Mouse (Mus musculus): ENCODE results near the gene Tbc1d17. TPM values are rescaled to one million over a fixed set of nuclear protein-coding genes. Genes with fewer than 3 reads are reported as not detected.

Tbc1d17 gene
- total and polyA plus RNA-seq, 3 experiments, result 31.9 to 40.5 (median 38.5) TPM

DNA sequence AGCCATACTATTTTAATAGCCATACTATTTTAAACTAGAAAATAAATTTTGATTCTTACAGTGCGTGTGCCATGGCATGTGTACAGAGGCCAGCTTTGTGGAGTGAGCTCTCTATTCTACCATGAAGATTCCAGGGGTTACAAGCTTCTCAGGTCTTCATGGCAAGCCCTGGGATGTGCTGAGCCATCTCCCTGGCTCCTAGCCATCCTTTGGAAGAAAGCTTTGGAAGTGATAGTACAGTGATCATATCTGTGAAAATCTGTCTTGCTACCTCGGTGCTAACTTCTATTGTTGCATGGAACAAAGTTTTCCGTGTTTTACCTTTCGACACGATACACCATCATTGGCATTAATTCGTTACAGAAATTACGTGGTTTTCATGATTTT, 46.3 kb upstream of the Tbc1d17 start:
- H3K36me3 ChIP-seq (replicated peaks in 1 of 2; ENCODE audit: control insufficient read depth in 1 of 2, insufficient read depth in 1 of 2, low read length in 1 of 2), result peaks cover 20 to 33% of the 10 kb centered on the region in 2 experiments
- in situ Hi-C loops (cut with MboI; ENCODE audit: low pct_ligation_motif_present, low pct_unique_long_range_greater_than_20kb, low sequenced_read_pairs), result no loop called here
- 0 out of 2 replicates have a peak overlapping the region, but pooled peaks have one; percentile 18 for H3K4me2 ChIP-seq (ENCODE audit: insufficient read depth, low read depth, poor library complexity, severe bottlenecking)
- H3K27ac ChIP-seq (ENCODE audit: insufficient read depth, low read depth), result no peak overlapping the region
- H3K79me2 ChIP-seq (replicated peaks; ENCODE audit: control insufficient read depth, extremely low read depth, insufficient read depth, poor library complexity, severe bottlenecking), result peaks cover 14% of the 10 kb centered on the region
- no peaks in the 10 kb centered on the region for H3K9me3 ChIP-seq (replicated peaks; ENCODE audit: low read length)
- H3K4me3 ChIP-seq (replicated peaks in 1 of 3; ENCODE audit: low read depth in 2 of 3, low read length in 2 of 3, poor library complexity in 1 of 3), result peak overlapping the region; percentile 51 to 72 (median 61)
- no peaks in the 10 kb centered on the region for H3K27me3 ChIP-seq (replicated peaks)
- no peak overlapping the region for H3K9ac ChIP-seq (ENCODE audit: insufficient read depth, low read depth)
- H3K4me1 ChIP-seq (ENCODE audit: control insufficient read depth in 1 of 2, insufficient read depth in 2 of 2), result peaks cover 19 to 49% of the 10 kb centered on the region in 2 experiments
- DNase-seq (ENCODE audit: extremely low read depth), result no peak
- TF ChIP-seq MAX (IDR thresholded peaks at IDR 0.05; ENCODE audit: low read length) (no peak), CTCF (conservative IDR thresholded peaks at IDR 0.05 in 1 of 2, IDR thresholded peaks at IDR 0.05 in 1 of 2; ENCODE audit: low read depth in 2 of 2, low read length in 2 of 2) (no peak), MEF2A (IDR thresholded peaks at IDR 0.05; ENCODE audit: borderline replicate concordance, low read depth, low read length) (no peak), EP300 (IDR thresholded peaks at IDR 0.05; ENCODE audit: low read length) (no peak), MAZ (IDR thresholded peaks at IDR 0.05; ENCODE audit: low read depth, low read length) (no peak), TCF12 (IDR thresholded peaks at IDR 0.05; ENCODE audit: low read depth, low read length) (no peak), ZMIZ1 (IDR thresholded peaks at IDR 0.05; ENCODE audit: low read depth, low read length) (no peak), RAD21 (IDR thresholded peaks at IDR 0.05; ENCODE audit: low read depth, low read length) (no peak), ZC3H11A (IDR thresholded peaks at IDR 0.05; ENCODE audit: low read depth, low read length) (no peak), HCFC1 (IDR thresholded peaks at IDR 0.05; ENCODE audit: low read depth, low read length) (no peak), ETS1 (conservative IDR thresholded peaks at IDR 0.05; ENCODE audit: low read depth, low read length) (no peak), TBP (conservative IDR thresholded peaks at IDR 0.05; ENCODE audit: low read depth, low read length) (no peak), SIN3A (IDR thresholded peaks at IDR 0.05; ENCODE audit: low read length) (no peak), CHD1 (IDR thresholded peaks at IDR 0.05; ENCODE audit: low read depth, low read length) (no peak), USF1 (IDR thresholded peaks at IDR 0.05; ENCODE audit: low read depth, low read length) (no peak), RCOR1 (conservative IDR thresholded peaks at IDR 0.05; ENCODE audit: low read depth, low read length) (no peak), CHD2 (IDR thresholded peaks at IDR 0.05; ENCODE audit: low read length) (no peak)
- dilution Hi-C loops (cut with MboI; ENCODE audit: extremely low pct_ligation_motif_present, extremely low pct_unique_long_range_greater_than_20kb, low sequenced_read_pairs), result no loop called here

DNA sequence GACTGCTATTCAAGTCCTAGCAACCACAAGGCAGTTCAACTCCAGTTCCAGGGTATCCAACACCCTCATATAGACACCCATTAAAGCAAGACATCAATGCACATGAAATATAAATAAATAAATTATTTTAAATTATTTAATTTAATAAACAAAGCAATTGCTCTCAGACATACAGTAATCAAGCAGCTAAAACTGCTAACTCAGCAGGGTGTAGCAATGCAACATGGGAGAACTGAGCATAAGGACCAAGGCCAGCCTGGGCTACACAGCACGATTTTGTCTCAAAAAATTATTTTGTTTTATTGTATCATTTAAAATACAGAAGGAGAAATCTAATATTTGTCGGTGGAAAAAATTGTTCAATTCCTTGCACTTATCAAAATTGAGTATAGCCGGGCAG, 45.3 kb upstream of the Tbc1d17 start:
- Histone ChIP-seq H3K9me3 (replicated peaks; ENCODE audit: low read length) (no peaks in the 10 kb centered on the region), H3K36me3 (replicated peaks in 1 of 2; ENCODE audit: control insufficient read depth in 1 of 2, insufficient read depth in 1 of 2, low read length in 1 of 2) (peaks cover 10 to 31% of the 10 kb centered on the region in 2 experiments), H3K79me2 (replicated peaks; ENCODE audit: control insufficient read depth, extremely low read depth, insufficient read depth, poor library complexity, severe bottlenecking) (peaks cover 14% of the 10 kb centered on the region), H3K27me3 (replicated peaks) (no peaks in the 10 kb centered on the region), H3K27ac (ENCODE audit: insufficient read depth, low read depth) (no peak overlapping the region), H3K4me3 (replicated peaks in 1 of 3; ENCODE audit: low read depth in 2 of 3, low read length in 2 of 3, poor library complexity in 1 of 3) (no peak overlapping the region), H3K4me1 (ENCODE audit: control insufficient read depth in 1 of 2, insufficient read depth in 2 of 2) (peaks cover 19 to 45% of the 10 kb centered on the region in 2 experiments), H3K9ac (ENCODE audit: insufficient read depth, low read depth) (no peak overlapping the region), H3K4me2 (ENCODE audit: insufficient read depth, low read depth, poor library complexity, severe bottlenecking) (no peak overlapping the region)
- TF ChIP-seq MAFK (IDR thresholded peaks at IDR 0.05; ENCODE audit: insufficient replicate concordance, low read length) (peak; percentile 85), SMC3 (IDR thresholded peaks at IDR 0.05; ENCODE audit: low read depth, low read length) (no peak)
- no peak for DNase-seq (ENCODE audit: extremely low read depth)
- dilution Hi-C loops (cut with MboI; ENCODE audit: extremely low pct_ligation_motif_present, extremely low pct_unique_long_range_greater_than_20kb, low sequenced_read_pairs) (no loop called here), in situ Hi-C loops (cut with MboI; ENCODE audit: low pct_ligation_motif_present, low pct_unique_long_range_greater_than_20kb, low sequenced_read_pairs) (no loop called here)
